Mouse (Mus musculus) ovary, postnatal 14 days (tissue): ENCODE results near the gene Tulp3.
A peak's percentile ranks its signal among the peaks of the same experiment; 100 is the strongest.
"Not testable (repeated sequence)": the region's sequence is repeated elsewhere in the genome, so short reads cannot be mapped to it uniquely, and the experiment has no call there.

Experiments
- DNase-seq: peaks from one replicate; pipeline ENCODE4 v3.0.0; 2022; ENCODE audit warnings: low spot score

Gene Tulp3

GRCm38 (mm10) chr6:128358999-128359398 lies 3.3 kb upstream of the Tulp3 start:
- peak; percentile 56 for DNase-seq

- DNase-seq: peak; percentile 31
Measured at GRCm38 (mm10) chr6:128355201-128355681, 410 bp downstream of the Tulp3 start.

DNA sequence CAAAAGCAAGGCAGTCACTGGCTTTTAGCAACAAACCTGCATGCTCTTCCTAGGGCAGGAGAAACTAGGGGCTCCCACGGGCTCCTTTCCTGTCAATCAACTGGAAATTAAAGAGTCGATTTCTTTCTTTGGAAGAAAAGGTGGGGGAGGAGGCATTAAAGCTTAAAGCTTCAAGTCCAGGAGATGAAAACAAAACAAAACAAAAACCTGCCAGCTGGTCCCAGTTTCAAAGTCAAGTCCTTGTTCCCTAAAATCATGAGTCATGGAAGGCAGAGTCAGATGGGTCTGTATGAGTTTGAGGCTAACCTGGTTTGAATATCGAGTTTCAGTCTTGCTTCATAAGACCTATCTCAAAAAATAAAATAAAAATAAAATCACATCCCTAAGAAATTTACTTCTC lies 1.5 kb downstream of the Tulp3 start:
- no peak for DNase-seq

GRCm38 (mm10) chr6:128349711-128350110 lies 5.9 kb downstream of the Tulp3 start:
- DNase-seq: no peak

DNA sequence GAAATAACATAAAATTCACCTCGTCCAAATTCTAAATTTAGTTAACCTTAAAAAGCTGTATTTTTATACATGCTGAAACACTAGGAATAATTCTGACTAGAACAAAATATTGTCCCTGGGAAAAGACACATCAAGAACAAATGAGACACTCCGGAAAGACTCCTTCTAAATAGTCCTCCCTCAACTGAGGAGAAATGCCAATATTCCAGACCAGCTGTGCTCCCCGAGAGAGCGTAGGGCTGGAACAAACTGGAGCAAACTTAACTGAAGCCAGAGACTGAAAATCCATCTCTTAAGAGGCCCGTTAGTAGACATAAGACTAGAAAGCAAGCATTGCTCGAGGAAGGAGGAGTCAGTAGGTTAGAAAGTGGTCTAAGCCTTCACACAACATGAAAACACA lies 8.9 kb downstream of the Tulp3 start:
- no peak for DNase-seq

DNA sequence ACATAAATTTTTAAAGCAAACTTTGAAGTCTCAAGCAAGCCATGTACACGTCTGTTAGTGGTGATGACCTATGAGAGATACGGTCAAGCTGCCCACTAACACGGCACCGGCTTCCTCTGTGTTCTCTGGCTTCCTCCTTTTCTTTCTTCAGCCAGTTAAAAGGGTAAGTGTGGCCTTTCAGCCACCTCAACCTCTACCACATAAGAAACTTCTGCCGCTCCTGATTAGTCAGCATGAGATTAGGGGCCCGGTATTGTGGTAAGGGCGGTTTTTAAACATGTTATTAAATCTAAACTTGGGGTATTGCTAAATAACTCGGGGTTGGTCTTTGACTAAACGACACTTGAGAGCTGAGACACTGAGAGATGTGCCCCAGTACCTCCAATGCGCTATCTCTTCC lies 10.0 kb downstream of the Tulp3 start:
- DNase-seq: no peak

DNA sequence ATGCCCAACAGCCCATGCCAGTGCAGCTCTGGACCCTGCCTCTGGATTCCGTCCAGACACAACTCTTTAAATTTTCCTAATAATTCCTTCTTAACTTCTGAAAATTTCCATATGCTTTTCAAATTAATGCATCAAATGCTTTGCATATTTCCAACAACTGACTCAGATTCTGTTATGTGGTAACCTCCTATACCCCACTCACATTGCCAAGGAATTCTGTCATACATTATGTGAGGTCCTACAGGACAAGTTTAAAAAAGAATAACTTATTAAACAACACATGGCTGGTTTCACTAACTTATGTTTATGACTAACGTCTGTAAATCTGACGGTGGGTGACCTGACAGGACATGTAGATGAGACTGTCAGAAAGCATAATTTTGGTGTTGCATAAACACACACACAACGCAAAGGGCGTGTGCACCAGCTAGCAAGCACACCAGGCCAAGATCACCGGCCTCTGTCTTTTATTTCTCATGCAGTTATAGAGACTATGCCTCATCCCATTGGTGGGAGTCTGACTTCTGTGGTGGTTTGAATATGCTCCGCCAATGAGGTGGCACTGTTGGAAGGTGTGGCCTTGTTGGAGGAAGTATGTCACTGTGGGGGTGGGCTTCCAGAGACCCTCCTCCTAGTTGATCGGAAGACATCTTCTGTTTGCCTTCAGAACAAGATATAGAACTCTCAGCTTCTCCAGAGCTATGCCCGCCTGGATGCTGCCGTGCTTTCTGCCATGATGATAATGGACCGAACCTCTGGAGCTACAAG lies 13.5 kb downstream of the Tulp3 start:
- DNase-seq: no peak

GRCm38 (mm10) chr6:128338876-128339275 lies 16.8 kb downstream of the Tulp3 start:
- DNase-seq: no peak

DNA sequence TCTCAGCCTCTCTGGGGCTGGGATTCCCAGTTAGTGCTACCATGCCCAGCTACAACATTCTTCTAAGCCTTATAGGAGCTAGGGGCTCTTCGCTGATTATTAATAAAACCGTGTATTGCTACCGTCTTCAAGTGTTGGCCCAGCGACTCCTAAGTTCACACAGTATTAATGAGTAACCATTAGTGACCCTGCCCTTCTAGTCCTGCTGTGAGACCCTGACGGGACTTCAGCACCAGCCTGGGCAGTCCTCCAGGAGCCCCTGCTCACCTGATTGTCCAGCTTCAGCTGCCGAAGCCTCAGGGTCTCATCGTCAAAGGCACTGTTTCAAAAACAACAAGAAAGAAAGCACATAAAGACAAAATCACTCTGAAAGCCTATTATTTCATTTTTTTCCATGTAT lies 18.2 kb downstream of the Tulp3 start:
- DNase-seq: no peak

DNA sequence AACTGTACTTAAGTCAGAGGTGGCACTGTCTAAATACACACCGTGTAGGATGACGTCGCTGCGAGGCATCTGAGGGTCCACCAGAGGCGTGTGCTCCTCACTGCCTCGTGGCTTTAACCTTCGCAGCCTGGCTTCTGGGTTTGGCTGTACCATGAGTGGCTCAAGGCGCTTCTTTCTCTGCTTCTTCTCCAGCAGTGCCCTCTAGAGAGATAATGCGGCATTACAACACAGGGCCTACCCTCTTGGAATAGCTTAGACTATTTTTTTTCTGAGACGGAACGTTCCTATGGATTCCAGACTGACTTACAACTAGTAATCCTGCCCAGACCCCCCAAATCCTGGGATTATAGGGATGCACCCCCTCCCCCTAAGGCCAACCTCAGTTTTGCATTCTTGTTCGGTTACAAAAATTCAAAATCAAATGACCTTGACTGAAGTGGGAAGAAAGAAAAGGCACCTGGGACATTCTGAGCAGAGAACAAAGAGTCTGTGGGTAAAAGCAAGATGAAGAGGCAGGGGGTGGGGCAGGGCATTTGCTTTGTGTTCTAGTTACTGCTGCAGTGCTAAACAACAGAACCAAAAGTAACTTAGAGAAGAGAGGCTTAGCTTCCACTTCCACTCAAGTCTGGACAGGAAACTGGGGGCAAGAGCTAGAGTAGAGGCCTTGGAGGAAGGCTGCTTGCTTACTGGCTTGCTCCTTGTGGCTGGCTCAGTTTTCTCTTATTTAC lies 21.1 kb downstream of the Tulp3 start:
- DNase-seq: peak; percentile 69

DNA sequence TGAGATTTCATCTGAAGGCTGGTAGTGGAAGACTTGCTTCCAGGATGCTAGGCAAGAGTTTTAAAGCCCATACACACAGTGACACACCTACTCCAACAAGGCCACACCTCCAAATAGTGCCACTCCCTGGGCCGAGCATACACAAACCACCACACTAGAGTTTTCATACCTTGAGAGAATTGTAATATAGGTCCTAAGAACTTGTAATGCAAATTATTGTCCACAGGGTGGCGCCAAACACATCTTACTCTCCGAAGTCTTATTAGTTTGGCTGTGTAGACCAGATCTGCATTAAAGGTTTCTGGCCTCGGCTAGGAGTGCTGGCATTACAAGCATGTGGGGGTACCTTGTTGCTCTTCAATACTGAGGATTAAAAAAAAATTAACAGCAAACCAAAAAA lies 37.3 kb downstream of the Tulp3 start:
- DNase-seq: peak; percentile 47

GRCm38 (mm10) chr6:128315597-128315996 lies 40.1 kb downstream of the Tulp3 start:
- DNase-seq: no peak

- DNase-seq: no peak
Measured at GRCm38 (mm10) chr6:128314796-128315195, 40.9 kb downstream of the Tulp3 start.

- DNase-seq: peak; percentile 29
Measured at GRCm38 (mm10) chr6:128308311-128308710, 47.3 kb downstream of the Tulp3 start.

DNA sequence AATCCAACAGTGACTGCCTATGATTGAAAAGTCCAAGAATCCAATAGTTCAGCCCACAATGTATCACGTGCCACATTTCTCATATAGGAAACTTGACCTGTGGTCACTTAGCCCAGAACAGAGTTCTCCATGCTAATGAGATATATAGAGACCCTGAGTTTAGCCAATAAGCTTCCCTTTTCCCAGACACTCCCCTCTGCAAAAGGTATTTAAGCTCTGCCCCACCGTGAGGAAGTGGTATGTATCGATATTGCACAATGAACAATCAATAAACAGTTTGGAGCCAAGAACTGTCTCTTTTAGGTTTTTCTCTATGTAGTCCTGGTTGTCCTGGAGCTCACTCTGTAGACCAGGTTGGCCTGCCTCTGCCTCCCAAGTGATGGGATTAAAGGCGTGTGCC lies 50.9 kb downstream of the Tulp3 start:
- DNase-seq: no peak

DNA sequence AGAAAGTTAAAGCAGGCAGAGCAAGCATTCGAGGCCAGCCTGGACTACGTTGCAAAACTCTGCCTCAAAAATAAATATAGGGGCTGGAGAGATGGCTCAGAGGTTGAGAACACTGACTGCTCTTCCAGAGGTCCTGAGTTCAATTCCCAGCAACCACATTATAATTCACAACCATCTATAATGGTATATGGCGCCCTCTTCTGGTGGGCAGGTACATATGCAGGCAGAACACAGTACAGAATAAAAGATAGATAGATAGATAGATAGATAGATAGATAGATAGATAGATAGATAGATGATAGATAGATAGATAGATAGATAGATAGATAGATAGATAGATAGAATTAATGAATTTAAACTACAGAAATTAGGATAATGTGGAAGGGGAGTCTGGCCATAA lies 53.0 kb downstream of the Tulp3 start:
- not testable (repeated sequence) for DNase-seq

DNA sequence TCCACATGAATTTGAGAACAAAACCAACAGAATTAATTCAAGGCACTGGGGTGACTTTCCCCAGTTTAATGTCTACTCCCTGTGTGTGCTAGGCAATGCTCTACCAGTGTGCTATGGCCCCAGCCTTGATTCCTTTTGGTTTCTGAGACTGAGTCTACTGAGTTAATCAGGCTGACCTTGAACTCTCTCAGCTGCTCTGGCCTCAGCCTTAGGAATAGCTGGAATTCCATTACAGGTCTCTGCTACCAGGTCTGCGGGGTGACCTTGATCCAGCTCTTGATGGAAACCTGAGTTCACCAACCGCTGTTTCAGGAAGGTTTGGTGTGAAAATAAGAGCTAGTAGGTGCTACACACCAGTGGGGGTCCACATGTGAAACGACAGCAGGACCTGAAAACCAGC lies 53.8 kb downstream of the Tulp3 start:
- DNase-seq: no peak

- DNase-seq: no peak
Measured at GRCm38 (mm10) chr6:128301458-128301857, 54.2 kb downstream of the Tulp3 start.

GRCm38 (mm10) chr6:128300134-128301001 lies 55.3 kb downstream of the Tulp3 start, which contains the start of gene Tead4:
Tead4 (minus strand) TSS chr6:128300823.
- peak; percentile 54 for DNase-seq

- no peak for DNase-seq
Measured at GRCm38 (mm10) chr6:128299292-128300133, 56.1 kb downstream of the Tulp3 start.

- no peak for DNase-seq
Measured at GRCm38 (mm10) chr6:128298246-128298645, 57.4 kb downstream of the Tulp3 start.
